Mouse (Mus musculus): ENCODE data around the gene Eef1g. TPM values are rescaled to one million over a fixed set of nuclear protein-coding genes. Genes with fewer than 3 reads are reported as not detected.

Gene Eef1g
- total RNA-seq, 1 experiment from 2014 or later, result 345 TPM

GRCm38 (mm10) chr19:8981450-8982168, 14.8 kb downstream of the Eef1g start:
- ATAC-seq (ENCODE audit: extremely low read depth, insufficient number of reproducible peaks, low FRiP score, poor library complexity, severe bottlenecking), result no peak

- ATAC-seq (ENCODE audit: extremely low read depth, insufficient number of reproducible peaks, low FRiP score, poor library complexity, severe bottlenecking), result no peak
Observed at GRCm38 (mm10) chr19:8982303-8983149, 15.7 kb downstream of the Eef1g start.

- no peak for ATAC-seq (ENCODE audit: extremely low read depth, insufficient number of reproducible peaks, low FRiP score, poor library complexity, severe bottlenecking)
Observed at GRCm38 (mm10) chr19:8983150-8983650, 16.4 kb downstream of the Eef1g start.

GRCm38 (mm10) chr19:8984255-8984868, 17.5 kb downstream of the Eef1g start:
- ATAC-seq (ENCODE audit: extremely low read depth, insufficient number of reproducible peaks, low FRiP score, poor library complexity, severe bottlenecking), result peak; percentile 82

GRCm38 (mm10) chr19:8985891-8986290, 19.1 kb downstream of the Eef1g start:
- ATAC-seq (ENCODE audit: extremely low read depth, insufficient number of reproducible peaks, low FRiP score, poor library complexity, severe bottlenecking), result no peak

GRCm38 (mm10) chr19:8987816-8988215, 21.0 kb downstream of the Eef1g start:
- no peak for ATAC-seq (ENCODE audit: extremely low read depth, insufficient number of reproducible peaks, low FRiP score, poor library complexity, severe bottlenecking)

- ATAC-seq (ENCODE audit: extremely low read depth, insufficient number of reproducible peaks, low FRiP score, poor library complexity, severe bottlenecking), result no peak
Observed at GRCm38 (mm10) chr19:8988346-8989065, 21.7 kb downstream of the Eef1g start.

DNA sequence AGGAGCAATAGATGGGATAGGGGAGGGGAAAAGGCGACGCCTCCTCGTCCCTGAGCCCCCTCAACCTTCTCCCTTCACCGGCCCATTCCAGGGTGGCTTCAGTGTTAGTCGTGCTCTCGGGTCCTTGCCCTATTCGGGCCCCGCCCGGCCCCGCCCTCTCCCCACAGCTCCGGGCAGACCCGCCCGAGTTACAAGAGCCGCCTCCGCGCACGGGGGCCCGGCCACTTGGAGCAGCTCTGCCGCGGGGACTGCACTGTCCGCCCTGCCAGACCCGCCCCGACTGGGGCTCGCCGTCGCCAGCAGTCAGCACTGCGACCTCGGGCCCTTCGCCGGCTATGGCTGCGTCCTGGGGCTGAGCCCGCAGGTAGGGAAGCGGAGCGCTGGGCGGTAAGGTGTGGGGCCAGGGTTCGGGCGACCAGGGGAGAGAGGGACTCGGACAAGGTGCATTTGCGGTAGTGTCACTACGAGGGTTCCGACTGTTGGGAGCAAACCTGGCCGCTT, 22.3 kb downstream of the Eef1g start, which contains the start of gene Ahnak:
Ahnak (plus strand) TSS at position 219 of the 501 bp plus-strand sequence.
- ATAC-seq (ENCODE audit: extremely low read depth, insufficient number of reproducible peaks, low FRiP score, poor library complexity, severe bottlenecking), result no peak

DNA sequence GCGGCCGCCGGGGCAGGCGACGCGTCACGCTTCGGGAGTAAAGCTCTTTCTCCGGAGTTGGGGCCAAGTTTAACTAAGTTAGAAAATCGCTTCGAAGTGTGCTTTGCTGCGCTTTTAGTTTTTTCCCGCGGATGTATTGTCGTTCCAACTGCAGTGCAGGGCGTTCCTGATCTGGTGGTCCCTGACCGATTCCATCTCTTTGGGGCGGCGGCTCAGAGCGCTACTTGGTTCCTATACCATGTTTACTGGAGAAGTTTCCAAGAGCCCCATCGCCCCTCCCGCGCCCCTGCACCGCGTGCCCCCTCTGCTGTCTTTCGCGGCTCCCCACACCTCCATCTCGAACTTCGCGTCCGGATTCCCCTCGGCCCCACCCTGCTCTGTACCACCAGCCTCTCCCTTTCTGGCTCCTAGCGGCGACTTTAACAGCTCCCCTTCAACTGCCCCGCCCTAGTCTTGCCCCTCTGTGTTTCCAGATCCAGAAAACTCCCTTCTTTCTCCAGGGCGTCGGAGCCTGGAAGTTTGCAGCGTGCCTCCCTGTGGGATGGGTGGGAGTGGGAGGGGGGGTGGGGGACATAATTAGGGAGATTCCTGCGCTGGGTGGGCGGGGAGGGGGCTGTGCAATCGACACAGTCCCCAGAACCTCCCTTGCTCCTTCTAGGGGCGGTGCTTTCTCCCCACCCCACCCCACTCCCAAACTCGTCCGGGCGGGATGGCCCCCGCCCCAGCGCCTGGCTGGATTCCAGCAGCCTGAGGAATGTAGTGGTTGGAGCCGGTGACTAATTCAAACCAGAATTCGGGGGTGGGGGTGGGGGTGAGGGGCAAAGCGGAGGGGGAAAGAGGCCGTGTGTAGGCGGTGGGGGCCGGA, 23.0 kb downstream of the Eef1g start:
- ATAC-seq (ENCODE audit: extremely low read depth, insufficient number of reproducible peaks, low FRiP score, poor library complexity, severe bottlenecking), result peak; percentile 42; the same call in 1 of the 2 replicates

DNA sequence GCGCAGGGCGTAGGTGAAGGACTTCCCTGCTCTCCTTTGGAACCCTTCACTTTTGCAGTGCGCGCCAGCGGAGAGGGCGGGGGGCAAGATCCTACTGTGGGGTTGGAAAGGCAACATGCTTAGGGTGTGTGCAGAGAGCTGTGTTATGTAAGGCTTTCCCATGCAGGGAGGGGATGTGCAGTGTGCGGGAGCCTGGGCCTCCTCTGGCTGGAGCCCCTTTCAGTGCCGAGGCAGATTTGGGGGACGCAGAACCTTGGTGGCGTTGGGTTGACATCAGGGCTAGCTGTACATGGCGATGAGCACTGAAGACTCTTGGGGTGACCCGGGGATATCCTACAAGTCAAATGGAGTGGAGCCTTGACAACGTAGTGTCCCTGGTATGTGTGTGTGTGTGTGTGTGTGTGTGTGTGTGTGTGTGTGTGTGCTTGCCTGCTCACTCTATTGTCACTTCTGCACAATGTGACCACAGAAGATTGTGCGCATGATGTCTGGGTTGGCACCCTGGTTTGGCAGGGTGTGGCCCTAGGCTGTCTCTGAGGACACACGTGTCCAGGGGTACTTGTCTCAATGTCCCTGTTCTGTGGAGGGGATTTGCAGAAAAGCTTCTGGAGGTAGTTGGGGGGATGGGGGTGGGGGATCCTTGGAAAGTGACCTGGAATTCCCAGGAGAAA, 23.7 kb downstream of the Eef1g start:
- no peak for ATAC-seq (ENCODE audit: extremely low read depth, insufficient number of reproducible peaks, low FRiP score, poor library complexity, severe bottlenecking)

- no peak for ATAC-seq (ENCODE audit: extremely low read depth, insufficient number of reproducible peaks, low FRiP score, poor library complexity, severe bottlenecking)
Observed at GRCm38 (mm10) chr19:8991245-8991870, 24.5 kb downstream of the Eef1g start.

- ATAC-seq (ENCODE audit: extremely low read depth, insufficient number of reproducible peaks, low FRiP score, poor library complexity, severe bottlenecking), result no peak
Observed at GRCm38 (mm10) chr19:8991871-8992735, 25.3 kb downstream of the Eef1g start.

DNA sequence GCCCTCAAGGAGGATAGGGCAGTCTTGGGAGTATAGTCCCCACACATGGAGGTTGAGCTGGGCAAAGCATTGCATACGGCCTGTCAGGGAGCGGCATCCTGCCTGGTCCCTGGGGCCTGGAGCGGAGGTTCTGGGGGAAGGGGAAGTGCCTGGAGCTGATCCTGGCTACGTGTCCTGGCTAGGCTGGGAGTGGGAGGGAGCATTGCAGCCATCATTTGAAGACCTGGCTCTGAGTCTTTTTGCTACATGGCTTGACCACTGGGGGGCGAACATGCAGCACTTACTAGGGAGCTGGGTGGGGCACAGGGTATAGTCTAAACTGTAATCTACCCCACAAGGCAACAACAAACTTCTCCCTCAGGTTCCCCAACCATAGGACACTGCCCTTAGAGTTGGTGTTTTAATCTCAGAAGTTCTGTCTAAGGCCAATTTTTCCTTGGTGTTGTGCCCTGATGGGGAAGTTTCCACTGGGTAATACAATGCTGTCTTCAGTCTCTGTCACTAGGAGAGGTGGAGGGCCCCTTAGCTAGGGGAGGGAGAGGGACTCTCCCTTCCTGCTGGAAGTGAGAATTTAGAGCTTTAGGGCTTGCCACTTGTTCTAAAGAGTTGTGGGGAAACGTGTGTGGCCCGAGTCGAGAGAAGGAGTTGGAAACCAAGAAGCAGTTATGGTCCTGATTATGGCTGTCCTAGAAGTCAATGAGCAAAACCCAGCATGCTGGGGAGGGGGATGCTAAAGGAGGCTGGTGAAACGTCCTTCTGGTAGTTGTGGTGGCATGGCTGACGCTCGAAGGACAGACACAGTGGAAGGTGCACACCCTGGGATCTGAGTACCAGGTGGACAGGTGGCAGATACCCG, 26.2 kb downstream of the Eef1g start:
- peak; percentile 62 for ATAC-seq (ENCODE audit: extremely low read depth, insufficient number of reproducible peaks, low FRiP score, poor library complexity, severe bottlenecking)

- ATAC-seq (ENCODE audit: extremely low read depth, insufficient number of reproducible peaks, low FRiP score, poor library complexity, severe bottlenecking), result no peak
Observed at GRCm38 (mm10) chr19:8993625-8993912, 26.7 kb downstream of the Eef1g start.

DNA sequence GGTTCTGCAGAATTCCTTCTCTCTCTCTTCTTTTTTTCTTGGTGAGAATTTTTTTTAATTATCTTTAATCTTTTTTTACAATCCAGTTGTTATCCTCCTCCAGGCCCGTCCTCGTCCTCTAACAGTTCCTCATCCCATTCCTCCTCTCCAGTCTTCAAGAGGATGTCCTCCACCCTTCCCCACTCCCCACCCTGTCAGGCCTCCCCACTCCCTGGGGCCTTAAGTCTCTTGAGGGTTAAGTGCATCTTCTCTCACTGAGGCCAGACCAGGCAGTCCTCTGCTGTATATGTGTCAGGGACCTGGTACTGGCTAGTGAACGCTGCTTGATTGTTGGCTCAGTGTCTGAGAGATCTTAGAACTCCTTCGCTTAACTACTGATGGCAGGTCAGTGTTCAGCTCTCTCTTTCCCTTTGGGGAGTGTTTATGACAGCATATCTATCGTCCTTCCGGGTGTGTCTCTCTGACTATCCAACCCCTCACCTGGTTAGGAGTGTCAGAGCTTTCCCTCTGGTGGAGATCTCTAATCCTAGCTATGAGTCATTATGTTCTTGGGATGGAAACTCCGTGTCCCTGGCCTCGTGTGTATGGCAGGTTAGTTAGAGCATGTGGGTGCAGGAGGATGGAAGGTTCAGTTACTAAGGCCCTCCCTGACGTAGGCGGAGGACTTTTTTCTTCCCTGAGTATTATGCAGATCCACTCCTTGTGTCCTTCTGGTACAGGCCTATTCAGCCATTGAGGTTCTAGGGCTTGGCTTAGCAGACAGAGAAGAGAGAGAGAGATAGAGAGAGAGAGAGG, 28.2 kb downstream of the Eef1g start:
- no peak for ATAC-seq (ENCODE audit: extremely low read depth, insufficient number of reproducible peaks, low FRiP score, poor library complexity, severe bottlenecking)

Measured in neutrophil, adult 5-6 weeks (primary cell).